Mouse (Mus musculus) spleen, adult 18-20 months (tissue): ENCODE measurements at regions not wholly inside any gene's neighbourhood (a gene's known extent, or its start where the extent isn't known, plus 50 kb on each side); places are given as distances from the start of the nearest gene placed in this dataset.
A peak's percentile ranks its signal among the peaks of the same experiment; 100 is the strongest.

ENCODE experiments used
- DNase-seq, 2 experiments: peaks; one replicate each; pipeline ENCODE4 v3.0.0; 2022; ENCODE audit warnings: mixed read lengths in 2 of 2

DNA sequence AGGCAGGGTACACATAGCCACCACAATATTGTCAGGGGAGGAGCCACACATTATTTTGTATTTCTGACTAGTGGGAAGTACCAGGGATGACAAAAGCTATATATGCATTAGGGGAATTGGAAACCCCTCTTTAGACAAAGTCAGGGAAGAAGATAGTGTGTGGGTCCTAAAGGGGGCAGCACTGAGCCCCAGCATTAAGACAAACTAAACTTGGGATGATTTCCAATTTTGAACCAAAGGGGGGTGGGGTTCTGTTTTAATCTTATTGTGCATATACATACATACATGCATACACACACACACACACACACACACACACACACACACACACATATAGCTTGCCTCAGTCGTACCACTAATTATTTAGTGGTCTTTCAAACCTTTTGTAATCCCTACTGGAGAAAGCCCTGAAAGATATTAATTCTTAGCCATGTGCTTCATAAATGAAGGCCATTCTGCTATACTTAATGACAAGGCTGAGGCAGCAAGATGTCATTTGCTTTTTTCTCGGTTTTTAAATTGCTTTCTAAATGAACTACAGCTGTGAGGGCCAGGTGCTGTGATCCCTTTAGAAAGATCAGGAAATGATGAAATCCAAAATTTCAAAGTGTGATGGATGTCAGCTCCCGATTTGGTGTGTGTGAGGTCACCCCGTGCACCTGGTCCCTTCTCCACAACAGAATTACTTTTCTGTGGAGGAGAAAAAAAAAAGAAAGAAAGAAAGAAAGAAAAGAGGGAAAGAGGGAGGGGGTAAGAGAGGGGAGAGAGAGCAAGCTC, 523.5 kb downstream of the Rnf144a start:
- DNase-seq: no peak

DNA sequence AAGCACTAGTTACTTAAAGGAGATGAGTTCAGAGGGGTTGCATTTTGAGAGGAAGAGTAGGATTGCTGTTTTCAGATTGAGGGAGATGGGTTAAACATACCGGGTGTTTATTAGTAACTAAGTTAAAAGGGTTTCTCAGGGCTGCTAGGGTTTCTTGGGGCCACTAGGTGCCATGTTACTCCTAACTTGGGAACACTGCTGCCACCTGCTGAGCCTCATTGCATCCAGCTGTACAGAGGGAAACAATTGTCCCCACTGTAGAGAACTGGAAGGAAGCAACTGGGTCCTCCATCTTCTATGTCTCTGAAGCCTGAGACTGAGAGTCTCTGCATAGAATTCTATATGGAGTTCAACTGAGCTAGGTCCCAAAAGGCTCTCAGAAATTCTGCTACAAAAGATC, 524.3 kb downstream of the Rnf144a start:
- DNase-seq: peak in 1 of 2 experiments; percentile 9

DNA sequence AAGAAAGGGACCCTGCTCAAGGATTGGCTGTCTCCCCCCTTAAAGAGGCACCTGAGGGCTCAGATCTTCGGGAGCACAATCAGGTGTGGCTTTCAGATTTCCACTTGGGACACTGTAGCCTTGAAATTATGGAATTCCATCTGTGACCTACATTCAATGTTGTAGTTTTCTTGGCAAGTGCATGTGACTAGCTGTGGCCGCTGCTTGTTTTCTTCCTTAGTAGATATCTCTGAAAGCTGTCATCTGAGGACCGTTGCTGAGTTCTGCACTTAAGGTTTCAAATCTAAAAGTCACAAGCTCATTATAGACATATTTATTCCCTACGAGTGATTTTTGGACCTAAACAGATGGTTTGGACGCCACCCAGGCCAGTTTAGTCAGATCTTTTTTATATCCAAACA, 531.3 kb downstream of the Rnf144a start:
- DNase-seq: no peak

DNA sequence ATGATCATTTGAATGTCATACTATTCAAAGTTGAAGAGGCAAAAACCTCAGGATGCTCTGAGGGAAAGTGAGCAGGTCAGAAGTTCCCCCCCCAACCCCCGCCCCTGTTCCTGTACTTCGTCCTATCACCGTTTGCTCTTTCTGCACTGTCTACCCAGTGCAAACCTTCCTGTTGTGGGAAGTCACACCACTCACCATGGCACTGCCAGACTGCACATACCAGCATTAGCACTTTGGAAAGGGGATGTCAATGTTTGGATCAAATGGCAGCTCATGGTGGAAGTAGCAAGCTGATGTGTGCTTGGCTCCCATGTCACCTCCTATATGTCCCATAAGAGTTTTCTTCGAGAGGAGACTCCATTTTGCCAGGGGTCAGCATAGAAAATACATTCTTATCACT, 543.2 kb downstream of the Rnf144a start:
- DNase-seq: no peak

DNA sequence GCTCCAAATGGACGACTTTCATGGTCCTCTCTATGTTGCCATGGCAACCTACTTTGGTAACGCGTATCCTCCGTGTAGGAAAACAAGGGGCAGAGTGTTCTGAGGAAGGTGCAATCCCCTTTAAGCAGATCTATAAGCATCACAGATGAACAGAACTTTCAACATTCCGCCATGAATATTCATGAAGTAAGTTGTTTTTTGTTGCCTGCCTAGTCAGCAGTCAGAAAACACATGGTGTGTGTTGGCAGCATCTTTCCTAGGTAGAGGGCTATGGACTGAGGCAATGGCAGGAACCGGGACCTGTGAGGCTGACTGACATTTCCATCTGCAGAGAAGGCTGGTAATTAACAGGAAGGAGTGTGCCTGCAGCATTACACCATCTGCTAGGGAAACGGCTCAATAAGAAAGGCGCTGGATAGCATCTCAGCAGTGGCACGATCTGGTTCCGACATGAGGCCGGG, 544.0 kb downstream of the Rnf144a start:
- DNase-seq: no peak

DNA sequence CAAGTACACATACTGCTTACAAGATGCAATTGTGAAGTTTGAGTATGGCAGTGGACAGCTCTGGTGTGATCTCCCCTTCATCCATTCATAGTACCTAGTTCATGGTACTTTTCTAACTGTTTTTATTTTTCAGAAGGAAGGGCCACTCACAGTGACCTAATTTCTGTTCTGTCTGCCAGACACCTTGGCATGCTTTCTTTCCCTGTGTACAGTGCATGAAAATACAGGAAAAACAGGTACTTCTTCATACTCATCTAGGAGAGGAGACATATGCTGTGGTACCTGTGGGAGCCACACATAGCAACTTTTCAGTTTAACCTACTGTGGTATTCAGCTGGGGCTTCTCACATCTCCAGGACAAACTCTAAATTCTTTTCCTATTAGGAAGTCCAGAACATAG, 545.2 kb downstream of the Rnf144a start:
- DNase-seq: no peak

DNA sequence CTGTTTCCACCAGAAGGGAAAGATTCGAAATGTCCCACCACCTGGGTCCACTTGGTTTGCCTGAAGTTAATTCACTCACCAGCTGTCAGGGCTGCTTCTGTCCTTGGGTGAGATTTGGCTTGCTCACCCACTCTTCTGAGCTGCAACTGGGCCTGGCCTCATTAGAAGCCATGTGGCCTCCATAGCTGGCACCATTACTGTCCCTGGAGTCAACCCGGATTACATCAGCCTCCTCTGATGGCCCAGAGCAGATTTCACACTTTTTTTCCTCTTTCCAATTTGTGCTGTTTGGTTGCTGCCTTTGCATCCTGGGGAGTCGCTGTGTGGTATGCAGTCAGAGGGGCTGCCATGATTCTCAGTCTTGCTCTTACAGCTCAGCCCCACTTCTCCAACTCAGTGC, 550.0 kb downstream of the Rnf144a start:
- no peak for DNase-seq

DNA sequence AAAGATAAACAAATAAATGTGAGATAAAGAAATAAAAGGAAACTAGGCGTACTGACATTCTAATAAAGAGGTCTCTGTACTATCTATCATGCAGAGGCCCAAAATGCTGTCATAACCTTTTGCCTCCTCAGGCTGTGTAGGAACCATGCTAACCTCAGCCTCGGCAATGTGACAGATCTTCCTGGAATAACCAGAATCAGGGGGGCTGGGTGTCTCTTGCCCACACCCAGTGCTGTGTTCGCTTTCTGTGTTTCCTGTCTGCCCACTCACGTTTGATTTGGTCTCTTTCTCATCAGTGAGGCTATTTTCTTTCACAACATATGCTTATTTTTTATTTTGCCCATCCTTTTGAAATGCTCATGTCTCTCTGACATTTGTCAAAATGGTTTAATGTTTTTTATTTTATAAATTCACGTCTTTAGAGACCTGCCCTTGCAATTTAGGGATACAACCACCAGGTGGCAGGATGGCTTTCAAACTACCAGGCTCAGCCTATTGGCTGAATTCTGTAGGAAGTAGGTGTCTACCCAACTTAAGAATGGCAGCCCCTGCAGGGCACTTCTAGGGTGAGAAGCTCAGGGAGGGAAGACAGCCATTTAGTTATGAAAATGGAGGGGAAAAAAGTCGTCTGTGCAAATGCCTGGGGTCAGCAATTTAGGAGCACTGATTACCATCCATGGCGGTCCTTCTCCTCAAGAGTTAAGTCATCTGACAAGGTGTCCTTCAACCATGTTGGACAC, 550.8 kb downstream of the Rnf144a start:
- peak; percentile 30 to 69 for DNase-seq

DNA sequence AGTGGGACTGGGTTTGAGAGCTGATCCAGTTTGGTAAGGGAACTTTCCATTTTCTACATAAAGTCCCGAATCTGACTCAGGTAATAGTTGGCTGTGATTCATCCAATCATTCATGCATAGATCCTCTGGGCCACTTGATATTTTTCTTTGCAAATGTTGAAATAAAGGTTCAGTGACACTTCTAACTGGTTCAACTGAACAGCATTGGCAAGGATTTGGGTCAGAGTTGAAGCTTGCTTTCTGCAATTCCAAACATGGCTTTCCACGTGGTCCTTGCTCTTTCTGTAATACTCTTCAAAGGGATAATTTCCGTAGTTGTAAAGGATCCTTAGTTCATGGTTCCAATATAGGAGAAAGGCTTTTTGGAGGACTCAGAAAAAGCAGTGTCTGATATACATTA, 554.0 kb downstream of the Rnf144a start:
- no peak for DNase-seq

DNA sequence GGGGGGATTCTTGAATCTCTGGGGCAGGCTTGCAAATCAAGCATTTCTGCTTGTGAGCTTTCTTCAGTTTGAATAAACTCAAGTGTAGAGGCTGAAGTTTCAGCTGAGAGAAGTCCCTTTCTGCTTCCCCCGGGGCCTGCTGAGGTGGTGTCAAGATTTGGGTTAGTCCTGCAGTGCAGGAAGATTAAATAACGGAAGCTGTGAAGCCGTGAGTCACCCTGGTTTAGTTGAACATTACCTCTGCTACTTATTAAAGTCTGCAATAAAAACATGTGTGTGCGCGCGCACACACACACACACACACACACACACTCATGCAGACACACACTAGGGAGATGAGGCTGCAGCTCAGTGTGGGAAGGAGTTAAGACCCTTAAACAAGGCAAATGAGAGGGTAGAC, 556.7 kb downstream of the Rnf144a start:
- DNase-seq: no peak

DNA sequence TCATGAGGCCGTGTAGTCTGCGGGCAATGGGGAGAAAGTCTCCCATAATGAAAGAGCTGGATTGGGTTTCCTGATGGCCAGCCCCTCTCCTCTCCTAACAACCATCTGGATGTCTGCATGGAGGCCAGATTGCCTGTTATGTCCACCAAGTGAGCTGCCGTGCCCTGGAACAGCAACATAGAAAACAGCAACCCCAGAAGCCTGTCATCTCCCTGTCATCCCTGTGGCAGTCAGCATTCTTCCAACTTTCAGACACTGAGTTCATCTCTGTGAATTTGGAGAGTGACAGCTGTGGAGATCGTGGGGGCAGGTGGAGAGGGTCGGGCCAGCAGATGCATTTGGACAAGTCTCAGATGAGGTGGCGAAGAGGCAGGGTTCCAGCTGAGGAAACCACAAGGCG, 585.0 kb downstream of the Rnf144a start:
- DNase-seq: no peak

DNA sequence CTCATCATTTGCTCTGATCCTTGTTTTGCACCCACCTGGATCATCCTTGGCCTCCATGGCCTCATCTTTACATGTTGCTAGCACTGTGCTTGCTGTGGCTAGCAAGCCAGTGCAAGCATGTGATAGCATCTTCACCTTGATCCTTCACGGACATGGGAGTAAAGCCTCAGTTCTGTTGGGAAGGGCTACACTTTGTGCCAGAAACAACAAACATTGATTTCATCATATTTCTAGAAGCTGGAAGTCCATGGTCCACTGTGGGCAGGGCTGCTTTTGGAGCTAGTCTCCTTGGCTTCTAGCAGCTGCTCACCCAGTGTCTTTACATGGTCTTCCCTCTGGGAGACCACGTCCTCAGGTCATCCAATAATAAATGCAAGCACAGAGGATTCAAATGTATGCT, 587.1 kb downstream of the Rnf144a start:
- DNase-seq: no peak

DNA sequence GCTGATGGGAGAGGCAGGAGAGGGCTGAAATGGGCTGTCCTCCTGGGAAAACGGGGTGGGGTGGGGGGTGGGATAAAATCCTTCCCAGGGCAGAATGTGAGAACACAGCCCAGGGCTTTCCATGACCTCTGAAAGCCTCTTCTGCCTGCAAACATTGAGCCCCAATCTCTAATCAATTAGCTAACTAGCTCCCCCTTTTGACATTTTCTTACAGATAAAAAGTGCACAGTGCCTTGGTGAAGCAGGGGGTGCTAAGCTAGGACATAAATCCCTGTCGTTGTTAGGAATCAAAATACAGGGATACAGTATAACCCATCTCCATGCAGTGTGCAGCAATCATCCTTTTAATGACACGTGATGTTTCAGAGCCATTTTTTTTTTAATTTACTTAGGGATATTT, 588.1 kb downstream of the Rnf144a start:
- no peak for DNase-seq

DNA sequence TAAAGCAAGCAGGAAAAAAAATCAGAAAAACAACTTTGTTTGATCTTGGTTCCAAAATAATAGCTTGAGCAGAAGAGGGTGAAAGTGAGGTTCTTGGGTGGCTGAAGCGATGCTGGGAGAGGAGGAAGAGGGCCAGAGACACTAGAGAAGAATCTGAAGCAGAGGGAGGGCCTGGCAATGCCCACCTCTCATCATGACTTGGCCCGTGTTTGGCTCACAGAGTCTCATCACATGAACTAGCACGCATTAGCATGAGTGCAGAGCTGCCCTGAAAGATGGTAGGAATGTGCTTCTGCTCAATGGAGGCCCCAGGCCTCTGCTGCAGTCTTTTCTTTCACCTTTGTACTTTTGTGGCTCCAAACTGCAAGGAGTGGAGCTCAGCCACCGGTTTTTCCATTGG, 588.6 kb downstream of the Rnf144a start:
- no peak for DNase-seq

DNA sequence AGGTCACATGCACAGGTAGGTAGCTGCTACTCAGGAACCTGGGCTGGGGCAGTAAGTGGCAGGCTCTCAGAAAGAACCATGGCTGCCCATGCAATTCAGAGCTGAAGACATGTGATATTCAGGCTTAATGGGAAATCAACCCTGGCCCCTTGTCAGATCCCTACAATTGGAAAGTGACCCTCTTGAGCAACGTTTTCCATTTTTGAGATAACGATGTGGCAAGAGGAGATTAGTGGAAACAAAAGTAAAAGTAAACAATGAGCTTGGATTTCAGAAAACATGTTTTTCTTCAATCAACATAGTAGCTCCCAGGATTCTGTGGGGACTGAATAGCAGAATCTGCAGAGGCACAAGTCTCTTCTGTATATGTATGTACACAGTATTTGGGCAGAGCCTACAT, 598.8 kb downstream of the Rnf144a start:
- DNase-seq: no peak

DNA sequence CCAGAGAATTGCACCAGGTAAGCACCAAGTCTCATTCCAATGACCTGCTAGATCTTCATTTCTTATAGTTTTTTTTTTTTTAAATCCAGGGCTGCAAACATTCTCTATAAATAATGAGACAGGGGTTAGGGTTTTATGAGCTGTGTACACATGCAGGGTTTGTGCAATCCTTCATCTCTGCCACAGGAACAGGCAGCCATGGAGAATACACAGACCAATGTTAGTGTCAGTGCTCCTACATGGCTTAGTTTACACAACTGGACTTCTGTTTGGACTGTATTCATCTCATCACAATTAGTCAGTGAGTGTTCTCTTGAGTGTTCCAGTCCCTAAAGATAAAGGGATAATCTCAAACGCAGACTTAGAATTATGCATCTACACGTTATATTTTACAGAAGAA, 620.0 kb downstream of the Rnf144a start:
- no peak for DNase-seq

DNA sequence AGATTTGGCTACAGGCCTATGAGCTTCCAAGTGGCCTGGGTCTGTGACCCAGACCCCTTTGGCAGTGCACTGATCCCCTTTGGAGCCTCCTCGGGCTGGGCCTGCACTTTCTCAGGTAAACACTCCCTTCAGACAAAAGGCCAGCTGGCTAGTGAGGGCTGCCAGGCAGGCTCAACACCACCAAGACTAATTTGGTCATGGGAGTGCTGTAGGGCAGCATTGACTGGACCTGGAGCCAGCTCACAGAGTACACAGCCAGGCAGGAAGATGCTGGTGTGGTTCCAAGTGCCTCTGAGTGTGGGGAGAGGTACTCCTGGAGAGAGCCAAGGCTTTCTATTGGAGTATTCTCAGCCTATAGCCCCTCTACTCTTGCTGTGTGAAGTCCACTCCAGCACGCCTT, 620.5 kb downstream of the Rnf144a start:
- no peak for DNase-seq

DNA sequence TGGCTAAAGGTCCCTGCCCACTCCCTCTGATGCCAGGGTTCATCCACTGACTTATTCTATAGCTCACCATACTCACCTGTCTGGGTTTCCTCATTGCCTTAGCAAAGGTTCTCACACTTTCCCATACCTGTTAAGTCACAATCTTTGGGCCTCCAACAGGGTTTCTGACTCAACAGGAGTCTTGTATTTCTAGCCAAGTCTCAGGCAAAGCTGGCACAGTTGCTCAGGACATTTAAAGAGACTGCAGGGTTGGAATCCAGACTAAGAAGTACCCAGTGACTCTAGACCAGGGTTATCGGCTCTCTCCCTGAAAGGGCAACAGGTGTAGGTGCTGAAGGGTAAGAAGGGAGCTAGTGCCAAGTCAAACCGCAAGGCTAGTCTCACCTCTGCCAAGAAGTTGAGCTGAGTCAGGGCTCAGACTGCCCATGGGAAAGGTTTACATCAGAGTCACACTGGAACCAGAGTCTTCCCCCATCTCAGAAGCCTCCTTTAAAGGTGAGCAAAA, 622.4 kb downstream of the Rnf144a start:
- no peak for DNase-seq

DNA sequence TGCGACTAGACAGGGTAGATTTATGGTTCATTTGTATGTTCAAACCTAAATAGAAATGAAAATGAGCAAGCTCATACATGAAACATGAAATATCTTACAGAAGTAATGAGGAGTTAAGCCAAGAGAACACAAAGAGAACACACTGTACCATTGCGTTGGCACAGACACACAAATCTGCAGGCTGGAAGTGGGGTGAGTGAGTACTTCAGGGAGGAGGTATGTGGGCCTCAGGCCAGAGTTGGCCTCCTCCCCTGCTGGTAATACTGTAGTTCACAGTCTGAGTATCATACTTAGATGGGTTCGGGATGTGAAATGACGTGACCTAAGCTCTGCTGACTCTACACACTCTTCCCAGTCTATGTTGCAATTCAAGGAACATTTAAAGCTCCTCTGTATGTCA, 624.1 kb downstream of the Rnf144a start:
- no peak for DNase-seq

DNA sequence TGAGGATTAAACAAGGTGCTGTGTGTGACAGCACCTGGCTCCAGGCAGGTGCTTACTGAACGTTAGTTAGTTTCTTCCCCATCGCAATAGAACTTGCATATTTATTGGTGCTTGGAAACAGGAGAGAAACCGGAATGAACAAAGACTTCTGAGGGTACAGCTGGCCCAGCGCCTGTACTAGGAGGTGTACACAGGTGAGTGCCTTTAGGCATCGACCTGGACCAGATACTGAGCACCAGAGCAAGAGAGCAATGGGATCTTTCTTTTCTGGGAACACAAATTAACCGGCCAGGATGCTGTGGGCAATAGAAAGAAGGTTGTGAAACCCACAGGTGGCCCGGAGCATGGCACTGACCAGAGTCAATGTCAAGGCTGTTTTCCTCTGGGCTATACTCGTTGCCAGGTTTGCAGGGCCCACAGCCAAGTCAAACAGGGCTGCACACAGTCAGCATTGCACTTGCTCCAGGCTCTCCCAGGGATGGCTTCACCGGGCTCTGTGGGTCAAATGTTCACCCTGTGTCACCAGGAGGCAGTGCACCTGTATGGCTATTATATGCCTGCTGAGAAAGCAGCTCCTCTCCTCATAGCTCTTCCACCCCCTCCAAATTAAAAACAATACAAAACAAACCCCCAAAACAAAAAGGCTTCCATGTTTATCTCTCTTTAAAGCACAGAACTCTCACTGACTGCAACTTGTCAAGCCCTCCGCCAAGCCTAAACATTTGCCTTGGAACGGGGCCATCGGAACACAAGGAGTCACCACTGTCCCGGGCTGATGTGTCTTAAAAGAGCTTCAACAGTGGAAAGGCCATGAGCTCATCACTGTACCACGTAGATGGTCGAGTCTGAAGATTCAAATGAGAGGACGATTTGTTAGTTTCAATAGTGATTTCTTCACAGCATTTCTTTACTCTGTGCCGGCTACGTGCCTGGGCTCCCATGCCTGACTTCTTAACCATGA, 629.1 kb downstream of the Rnf144a start:
- DNase-seq: no peak

DNA sequence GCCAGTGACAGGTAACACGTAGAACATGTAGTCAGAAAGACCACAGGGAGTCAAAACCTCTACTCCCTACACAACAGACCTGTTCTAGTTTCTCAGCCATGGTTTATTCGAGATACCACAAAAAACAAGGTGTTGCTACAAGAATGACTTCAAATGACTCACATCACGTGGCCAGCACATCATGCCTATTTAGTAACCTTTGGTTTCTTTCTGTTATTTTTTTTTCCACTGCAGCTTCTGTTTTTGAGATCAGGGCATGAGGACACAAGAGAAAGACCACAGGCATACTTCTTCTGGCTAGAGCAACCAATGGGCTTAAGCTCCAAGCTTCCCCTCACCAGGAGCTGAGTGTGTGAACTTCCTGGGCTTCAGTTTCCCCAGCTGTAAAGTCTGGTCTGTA, 630.7 kb downstream of the Rnf144a start:
- no peak for DNase-seq

DNA sequence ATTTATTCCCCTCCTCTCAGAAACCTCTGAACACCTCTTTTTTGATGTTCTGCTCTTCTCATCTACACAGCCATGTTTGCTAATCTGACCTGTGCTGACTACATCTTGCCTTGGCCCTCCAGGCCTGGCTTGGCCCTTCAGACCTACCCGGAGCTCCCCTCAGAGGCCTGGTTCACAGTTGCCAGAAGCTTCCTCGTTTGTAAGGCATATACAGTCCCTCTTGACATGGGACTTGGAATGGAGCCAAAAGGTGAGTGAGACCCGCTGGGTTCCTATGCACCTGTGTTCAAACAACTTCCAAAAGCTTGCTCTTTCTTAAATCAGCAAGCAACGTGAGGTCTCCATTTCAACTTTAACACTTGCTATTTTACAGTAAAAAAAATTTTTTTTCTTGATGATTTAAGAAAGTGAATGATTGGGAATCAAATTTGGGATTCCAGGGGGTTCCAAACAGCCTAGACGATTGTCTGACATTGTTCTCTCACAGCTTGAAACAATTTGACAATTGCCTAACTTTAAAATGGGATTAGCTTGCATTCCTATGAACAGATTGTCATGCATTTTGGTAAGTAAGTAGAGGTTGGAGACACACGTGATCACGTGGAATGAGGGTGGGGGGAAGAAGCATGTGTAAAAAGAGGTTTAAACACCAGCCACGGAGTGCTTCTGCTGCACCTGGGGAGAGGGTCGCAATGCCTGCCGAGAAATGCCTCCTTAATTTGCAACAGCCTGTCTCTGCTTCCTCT, 631.9 kb downstream of the Rnf144a start:
- no peak for DNase-seq
